Mouse (Mus musculus): ENCODE data around the gene Rras2.
A peak's percentile ranks its signal among the peaks of the same experiment; 100 is the strongest.

The Rras2 gene

DNA sequence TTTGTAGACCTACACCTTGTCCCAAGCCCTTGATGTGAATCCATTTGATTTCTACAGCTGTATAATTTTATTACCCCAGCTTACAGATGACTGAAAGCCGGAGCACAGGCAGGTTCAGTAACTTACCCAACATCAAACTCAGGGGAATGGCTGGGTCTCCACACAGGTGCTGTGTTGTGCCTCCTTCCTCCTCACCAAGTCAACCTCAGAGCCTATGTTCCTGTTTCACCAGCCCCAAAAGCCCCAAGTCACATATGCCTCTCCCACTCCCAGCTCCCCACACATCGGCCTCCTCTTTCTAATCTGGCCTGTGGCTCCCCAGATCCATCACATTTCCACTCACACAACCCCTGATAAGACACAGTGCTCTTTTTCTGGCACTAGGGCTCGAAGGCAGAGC, 2.6 kb downstream of the Rras2 start:
- no peak for DNase-seq (ENCODE audit: low spot score in 2 of 2)

DNA sequence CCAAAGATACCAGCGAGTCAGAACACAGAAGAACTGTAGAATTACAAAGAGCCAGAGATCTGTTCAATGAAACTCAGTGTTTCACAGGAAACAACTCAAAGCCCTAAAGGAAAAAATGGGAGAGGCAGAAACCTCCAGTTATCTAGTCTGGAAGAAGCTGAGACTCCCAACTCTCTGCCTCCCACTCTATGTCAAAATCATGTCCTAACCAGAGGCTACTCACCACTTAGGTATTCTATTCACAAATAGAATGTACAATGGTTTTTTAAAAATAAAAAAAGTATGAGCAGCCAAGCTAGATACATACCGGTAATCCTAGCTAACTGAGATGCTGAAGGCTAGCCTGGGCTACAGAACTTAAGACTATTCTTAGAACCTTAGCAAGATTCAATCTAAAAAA, 3.3 kb downstream of the Rras2 start:
- no peak for DNase-seq (ENCODE audit: low spot score in 2 of 2)

DNA sequence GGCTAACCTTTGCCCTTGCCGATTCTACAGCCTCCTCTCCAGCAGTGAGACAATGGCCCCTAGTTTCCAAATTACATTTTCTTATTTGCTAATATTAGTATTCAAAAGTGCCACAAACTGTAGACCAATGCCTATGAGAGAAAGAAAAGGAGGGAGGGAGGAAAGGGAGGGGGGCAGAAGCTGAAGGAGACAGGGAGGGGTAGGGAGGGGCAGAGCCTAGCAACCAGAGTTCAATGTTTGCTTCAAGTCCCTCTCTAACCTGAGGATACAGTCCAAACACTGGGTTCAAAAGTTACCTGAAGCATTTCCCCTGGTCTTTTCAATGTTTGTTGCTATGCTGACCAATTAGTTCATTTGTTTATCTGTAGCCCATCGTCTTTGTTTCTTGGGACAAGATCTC, 7.1 kb downstream of the Rras2 start:
- no peak for DNase-seq (ENCODE audit: low spot score in 2 of 2)

DNA sequence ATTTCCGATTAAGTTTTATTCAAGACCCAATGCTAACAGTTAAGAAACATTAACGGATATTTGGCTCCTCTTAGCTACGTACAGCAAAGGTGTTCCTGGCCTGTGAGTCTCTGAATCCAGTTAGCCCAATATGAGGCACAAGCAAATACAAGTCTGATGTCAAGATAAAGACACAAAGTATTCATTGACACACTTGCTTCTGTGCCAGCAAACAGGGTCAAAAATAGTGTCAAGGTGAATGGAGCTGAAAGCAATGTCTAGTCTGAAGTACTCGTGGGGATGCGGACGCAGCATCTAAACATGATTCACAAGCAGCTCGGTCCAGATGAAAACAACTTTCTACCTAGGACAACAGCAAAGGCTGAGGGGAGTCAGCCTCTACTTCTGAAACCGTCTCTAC, 11.7 kb downstream of the Rras2 start:
- DNase-seq (ENCODE audit: low spot score in 2 of 2): no peak

DNA sequence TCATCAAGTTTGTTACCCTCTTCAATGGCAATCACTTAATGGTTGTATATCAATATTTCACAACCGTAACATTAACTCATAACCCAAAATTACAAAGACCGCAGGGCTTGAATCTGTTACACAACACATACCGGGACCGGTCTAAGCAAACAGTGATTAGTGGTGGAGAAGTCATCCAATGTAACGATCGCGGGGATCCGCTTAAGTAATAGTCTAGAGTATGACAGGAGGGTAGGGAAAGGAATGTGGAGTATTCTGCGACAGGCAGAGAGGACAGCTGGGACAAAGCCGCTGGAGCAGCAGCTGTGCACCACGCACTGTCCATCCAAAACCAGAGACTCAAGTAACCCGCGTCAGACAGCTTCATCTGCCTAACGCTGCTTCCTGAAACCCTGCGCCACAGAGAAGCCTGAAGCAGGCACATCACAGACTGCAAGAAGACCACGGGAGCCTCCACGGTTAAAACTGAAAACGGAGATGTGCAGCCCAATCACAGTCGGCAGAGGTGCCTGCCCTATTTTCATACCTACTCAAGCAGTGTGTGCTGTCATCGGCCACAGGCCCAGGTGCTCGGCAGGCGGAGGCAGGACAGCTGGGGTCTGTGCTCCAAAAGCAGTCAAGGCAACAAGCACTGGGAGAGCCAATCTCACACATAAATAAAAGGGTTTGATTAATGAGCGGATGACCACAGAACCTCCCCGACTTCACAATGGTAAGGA, 13.8 kb downstream of the Rras2 start:
- DNase-seq (ENCODE audit: low spot score in 2 of 2): no peak

DNA sequence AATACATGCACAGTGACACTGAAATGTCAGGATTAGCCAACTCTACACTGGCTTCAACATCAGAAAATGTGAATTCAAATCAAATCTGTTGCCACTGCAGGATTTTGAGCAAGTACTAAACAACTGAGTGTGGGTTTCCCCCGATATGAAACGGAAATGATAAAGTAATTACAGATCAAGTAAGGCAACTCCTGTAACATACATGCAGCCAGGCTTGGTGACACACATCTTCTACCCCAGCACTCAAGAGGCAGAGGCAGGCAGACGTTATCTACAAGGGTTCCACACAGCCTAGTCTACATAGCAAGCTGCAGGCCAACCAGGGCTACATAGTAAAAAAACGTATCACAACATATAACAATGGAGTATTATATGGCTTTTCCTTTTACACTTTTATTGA, 14.4 kb downstream of the Rras2 start:
- DNase-seq (ENCODE audit: low spot score in 2 of 2): no peak

DNA sequence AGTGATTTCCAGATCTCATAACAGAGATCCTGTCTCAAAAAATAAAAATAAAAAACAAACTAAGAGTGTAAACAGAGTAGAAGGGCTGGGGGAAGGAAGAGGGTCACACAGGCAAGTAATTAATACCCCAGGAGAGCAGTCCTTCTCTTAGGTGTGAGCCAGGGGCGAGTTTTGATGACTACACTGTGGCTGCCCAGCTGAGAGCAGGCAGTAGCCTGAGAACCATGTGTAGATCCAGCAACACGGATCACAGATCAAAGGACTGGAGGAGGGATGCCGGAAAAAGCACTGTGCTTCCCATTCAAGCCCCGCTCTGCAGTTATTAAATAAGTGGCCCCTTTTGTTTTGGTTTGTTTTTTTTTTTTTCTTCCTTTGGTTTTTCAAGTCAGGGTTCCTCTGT, 15.0 kb downstream of the Rras2 start:
- no peak for DNase-seq (ENCODE audit: low spot score in 2 of 2)

DNA sequence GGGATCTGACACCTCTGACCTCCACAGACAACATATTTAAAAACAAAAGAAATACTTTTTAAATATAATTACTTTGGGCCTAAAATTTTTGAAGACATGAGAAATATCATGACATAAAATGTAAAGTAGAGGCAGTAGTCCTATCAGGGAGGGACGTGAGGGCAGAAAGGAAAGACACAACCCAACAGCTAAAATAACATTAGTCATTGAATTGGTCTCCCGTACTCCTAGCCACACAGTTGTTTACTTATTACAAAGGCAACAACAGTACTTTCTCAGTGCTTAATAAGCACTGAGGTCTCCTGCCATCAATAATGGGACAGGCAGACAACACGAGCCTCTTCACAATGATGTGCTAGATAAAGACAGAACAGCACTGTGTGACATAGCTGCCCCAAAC, 16.2 kb downstream of the Rras2 start:
- DNase-seq (ENCODE audit: low spot score in 2 of 2): no peak

DNA sequence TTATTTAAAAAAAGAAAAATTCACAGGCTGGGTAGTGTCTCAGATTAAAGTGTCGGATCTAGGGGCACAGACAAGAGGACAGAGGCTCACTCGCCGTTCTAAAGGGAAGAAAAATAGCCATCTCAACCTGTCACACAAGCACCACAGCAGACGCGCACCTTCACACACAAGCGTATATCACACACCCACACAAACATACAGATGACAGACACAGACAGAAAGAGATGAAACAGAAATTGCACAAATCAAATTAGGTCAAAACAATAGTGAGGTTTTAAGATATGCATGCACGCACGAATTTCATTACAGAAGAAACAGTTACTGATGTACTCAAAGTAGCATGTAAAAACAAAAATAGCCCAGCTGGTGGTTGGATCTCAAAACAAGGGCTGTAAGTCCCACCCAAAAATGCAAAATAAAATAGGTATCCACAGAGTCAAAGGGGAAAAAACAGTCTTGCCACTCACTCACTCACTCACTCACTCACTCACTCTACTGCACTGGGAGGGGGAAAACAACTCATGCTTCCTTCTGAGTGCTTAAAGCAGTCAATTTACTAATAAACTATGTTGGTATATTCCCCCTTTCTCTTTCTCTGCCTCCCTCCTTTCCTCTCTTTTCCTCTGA, 23.9 kb downstream of the Rras2 start:
- DNase-seq (ENCODE audit: low spot score in 2 of 2): no peak

DNA sequence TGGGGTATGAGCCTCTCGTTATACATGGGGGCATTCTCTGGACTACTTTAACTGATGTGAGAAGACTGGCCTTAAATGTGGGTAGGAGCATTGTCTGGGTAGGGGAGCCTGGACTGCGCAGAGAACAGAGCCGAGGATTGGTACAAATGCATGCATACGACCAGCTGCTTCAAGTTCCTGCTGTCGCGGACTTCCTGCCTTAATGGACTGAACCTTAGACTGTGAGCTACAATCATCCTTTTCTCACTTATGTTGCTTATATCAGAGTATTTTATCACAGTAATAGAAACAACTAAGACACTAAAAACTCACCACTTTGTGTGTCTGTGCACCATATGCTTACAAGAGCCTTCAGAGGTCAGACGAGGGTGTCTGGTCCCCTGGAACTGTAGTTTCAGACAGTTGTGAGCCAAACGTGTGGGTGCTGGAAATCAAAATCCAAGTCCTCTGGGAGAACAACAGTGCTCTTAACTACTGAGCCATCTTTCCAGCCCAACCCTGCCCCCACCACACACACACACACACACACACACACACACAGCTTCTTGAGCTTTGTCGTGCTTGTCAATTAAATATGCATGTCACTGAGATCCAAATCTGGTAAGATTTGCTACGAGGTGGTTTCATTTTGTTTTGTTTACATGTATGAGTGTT, 26.6 kb downstream of the Rras2 start:
- DNase-seq (ENCODE audit: low spot score in 2 of 2): no peak

DNA sequence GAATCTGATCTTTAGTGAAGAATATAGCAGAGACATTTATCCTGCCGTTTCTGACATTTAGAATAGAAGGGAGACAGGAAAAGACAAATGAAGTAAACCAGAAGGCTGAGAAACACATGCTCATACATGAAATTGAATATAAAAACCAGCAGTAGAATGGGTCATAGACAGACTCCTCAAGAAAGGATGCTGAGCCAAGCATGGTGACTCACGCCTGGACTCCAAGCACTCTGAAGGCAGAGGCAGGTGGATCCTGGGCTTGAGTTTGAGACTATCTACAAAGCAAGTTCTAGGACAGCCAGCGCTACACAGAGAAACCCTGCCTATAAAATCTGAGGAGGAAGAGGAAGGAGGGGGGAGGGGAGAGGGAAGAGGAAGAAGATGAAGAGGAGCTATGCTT, 27.4 kb downstream of the Rras2 start:
- DNase-seq (ENCODE audit: low spot score in 2 of 2): no peak

DNA sequence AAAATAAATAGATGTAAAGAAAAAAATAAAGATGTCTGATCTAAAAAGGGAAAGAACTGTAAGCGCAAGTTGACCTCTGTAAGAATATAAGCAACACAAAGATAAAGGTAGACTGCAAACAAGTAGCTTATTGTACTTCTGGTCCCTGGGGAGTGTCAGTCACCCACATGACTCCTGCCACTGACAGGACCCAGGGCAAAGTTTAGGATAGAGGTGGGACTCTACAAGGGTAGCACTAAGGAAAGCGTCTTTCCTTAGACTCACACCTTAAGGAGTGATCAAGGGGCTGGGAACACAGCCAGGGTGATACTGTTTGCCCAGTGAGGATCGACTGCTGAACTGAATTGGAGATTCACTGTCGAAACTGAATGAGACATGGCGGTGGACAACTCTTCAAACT, 28.7 kb downstream of the Rras2 start:
- no peak for DNase-seq (ENCODE audit: low spot score in 2 of 2)

DNA sequence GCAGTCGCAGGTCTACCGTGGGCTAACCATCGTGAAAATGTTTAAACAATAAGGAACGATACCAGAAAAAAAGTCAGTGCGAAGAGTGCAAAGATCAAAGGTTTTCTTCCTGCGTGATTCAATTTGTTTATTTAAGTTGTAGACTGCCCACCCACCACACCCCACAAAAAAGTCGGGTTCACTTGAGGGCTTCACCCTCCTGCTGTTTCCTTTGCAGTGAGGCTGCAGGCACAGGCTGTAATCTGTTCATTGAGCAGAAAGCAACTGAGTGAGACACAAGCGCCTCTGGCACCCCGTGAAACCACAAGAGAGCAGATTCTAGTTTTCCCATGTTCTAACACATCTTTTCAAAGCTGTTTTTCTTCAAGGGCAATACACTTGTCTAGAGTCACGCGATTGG, 29.6 kb downstream of the Rras2 start:
- DNase-seq (ENCODE audit: low spot score in 2 of 2): no peak

DNA sequence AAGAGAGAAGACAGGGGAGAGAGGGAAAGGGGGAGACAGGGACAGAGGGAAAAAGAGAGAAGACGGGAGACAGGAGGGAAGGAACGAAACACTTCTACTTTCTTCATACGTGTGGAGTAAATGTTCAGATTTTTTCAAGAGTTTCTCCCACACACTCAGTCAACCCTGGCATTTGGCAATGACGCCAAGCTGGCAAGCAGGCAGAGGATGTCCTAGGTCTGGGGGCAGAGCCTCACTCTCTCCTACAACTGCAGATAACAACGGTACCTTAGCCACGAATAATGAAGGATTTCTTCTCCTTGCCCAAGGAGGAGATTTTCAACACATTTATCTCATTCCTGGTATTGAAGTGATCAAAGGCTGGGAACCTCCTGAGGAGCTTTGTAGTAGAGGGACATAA, 30.2 kb downstream of the Rras2 start:
- peak in 1 of 2 experiments; percentile 39 for DNase-seq (ENCODE audit: low spot score in 2 of 2)

DNA sequence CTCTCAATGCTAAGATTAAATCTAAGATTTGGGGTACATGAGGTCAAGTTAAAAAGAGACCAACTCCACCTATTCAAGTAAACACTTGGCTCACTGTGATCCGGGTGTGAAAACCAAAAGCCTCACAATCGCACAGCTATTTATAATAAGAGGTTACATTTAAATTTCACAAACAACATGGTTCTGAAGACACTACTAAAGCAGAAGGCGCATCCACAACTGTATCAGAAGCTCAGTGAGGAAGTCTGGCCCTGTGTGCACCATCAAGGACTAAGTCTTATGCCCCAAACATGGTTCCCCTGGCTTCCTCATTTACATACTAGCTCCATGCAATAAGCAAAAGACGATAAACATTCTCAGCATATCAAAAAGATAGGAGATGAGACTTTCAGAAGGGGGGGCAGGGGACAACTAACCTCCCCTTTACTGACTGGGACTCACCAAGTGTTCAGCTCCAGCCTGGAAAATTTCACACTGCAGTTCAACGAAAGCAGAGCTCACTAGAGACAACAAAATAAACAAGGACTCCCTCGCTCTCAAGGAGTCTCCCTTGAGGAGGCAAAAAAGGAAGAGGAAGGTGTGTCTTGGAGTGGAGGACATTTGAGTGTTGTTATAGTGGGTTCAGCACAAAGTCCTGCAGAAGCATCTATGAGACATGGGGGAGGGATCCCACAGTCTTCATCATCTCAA, 31.4 kb downstream of the Rras2 start:
- no peak for DNase-seq (ENCODE audit: low spot score in 2 of 2)

DNA sequence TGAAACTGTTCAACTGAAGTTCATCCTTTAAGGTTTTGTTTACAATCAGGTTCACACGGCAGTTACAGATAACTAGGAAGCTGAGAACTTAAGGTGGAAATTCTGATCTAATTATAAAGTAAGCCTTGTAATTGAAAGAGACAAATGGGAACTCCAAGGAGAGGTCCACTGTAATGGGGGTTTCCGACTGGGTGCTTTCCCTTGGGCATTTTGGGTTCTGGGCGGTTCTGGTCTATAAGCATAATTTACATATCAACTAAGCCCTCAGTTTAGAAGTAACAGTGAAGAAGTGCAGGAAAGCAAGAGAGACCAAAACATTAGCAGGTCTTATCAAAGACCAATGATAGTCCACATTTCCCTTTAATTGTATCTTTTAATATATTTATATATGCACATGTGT, 33.8 kb downstream of the Rras2 start:
- DNase-seq (ENCODE audit: low spot score in 2 of 2): no peak

DNA sequence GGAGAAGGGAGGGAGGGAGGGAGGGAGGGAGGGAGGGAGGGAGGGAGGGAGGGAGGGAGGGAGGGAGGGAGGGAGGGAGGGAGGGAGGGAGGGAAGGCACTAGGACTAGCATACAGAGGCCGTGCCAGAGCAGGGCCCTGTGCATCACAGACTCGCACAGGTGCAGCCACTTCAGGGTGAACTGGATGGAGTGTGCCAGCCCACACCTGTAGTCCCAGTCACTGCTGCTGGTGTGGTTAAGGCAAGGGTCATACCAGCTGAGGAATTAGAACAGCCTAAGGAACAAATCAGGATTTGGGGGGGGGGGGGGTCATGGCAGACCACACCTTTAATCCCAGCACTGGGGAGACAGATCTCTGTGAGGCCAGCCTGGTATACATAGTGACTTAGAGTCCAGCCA, 34.5 kb downstream of the Rras2 start:
- no peak for DNase-seq (ENCODE audit: low spot score in 2 of 2)

DNA sequence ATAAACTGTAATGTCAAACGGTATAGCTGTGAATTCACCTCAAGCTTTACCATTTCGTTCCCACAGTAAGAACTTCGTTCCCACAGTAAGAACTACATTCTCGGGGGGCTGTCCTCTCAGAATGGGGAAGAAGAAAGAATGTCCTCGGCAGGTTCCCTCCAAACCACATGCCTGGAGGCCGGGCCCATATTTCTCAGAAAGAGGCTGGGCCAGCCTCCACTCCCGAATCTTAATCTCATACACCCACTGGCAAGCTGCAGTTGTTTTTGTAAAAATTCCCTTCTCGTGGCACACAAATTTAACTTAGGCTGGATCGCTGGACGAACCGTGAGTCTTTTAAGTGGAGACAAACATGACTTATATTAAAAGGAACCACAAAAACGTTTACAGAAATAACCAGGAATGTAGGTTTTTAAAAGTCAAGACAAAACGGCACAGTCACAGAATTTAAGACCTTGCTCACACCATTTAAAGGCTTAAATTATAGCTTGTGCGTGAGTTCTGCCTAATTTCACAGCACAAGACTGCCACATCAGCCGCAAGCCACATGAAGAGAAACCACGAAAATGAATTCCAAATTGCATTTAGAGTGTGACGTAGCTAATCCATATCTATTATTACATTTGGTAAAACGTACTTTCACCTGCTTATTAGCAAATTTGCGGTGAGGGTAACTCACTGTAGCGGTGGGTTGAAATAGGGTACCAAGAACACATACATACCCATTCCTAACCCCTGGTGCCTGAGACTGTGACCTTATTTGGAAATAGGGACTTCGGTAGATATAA, 35.8 kb downstream of the Rras2 start:
- DNase-seq (ENCODE audit: low spot score in 2 of 2): peak in 1 of 2 experiments; percentile 50

DNA sequence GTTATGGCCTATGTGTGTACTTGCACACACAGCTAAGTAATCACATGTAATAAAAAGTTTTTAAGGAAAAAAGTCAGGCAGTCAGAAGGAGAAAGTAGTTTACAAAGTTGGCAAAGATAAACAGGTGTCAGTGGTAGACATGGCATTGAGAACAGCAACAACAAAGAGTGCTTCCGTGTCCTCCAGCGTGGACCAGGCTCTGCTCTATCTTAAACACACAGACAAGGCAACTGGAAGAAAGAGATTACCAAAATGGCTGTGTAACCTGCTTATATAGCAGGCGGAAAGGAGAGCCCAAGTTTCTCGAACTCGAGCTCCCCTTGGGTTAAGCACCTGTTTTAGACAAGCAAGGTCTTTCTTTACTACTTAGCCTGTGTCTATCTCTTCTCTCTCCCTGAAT, 37.3 kb downstream of the Rras2 start:
- no peak for DNase-seq (ENCODE audit: low spot score in 2 of 2)

DNA sequence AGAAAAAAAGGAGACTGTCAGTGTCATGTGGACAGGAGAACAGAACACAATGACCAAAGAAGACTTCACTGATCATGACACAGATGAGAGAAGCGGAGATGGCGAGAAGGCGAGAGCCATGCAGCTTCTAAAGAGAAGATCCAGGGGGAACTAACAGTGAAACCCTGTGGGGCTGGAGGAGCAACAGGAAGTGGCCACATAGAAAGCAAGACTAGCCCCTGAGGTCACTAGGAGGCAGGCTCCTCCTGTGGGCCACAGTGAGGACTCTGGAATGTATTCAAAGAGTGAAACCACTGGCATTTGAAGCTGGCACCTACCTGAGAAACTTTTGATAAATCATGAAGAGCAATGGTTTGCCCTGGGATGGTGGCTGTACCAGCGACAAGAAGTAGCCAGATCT, 38.2 kb downstream of the Rras2 start:
- no peak for DNase-seq (ENCODE audit: low spot score in 2 of 2)

DNA sequence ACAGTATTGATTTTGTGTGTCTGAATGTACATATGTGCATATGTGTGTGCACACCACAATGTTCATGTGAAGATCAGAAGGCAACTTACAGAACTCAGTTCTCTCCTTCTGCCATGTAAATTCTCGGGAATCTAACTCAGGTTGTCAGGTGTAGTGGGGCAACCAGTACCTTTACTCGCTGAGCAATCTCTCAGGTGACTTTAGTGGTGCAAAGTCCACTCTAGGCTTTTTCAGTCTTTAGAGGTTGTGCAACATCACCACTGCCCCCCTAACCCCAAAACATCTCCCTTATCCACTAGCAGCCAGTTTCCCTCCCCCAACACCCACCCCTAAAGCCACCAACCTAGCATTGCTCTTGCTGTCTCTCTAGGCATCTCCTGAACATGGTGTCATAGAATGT, 43.0 kb downstream of the Rras2 start:
- DNase-seq (ENCODE audit: low spot score in 2 of 2): no peak

DNA sequence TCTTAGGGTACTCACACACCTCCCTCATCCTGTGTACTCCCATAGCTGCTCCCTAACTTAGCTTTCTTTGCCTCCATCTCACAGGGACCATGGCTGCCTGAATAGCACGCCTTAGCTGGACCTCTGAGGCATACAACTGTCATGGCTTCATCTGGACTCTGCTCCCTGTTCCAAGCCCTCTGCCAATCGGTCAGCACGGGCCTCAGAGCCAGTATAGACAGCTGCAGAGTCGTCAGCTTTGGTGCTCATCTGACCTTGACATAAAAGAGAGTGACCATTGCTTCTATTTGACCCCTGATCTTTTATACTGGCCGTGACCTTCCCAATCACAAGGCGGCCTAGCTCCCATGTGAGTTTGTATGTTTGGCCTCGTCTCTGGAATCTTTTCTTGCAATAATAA, 43.4 kb downstream of the Rras2 start:
- no peak for DNase-seq (ENCODE audit: low spot score in 2 of 2)

All from right cerebral cortex, adult 2 months (tissue).